Mouse (Mus musculus): Measurements from ENCODE around the gene Cobl. TPM values are rescaled to one million over a fixed set of nuclear protein-coding genes. Genes with fewer than 3 reads are reported as not detected.

Cobl gene
- total and polyA plus RNA-seq, 3 experiments = 13.2 to 18.0 (median 14.7) TPM

DNA sequence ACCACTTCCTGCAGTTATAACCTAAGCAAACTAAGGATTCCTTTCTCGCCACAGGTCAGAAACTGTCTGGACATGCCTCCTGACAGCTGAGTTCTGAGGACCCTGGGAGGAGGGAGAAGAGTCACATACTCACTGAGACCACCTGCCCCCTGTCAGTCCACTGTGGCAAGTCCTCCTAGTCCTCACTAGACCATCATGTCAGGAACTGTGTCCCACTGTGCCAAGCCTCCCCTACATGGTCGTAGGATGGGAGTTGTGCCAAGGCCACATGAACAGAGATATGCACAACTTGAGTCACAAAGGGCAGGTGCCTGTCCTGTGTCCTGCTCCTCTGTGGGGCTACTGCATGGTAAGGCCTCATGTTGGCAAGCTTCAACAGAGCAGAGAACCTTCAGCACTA is 6.4 kb downstream of the Cobl start:
- H3K4me3 ChIP-seq = no peak overlapping the region
- TF ChIP-seq EP300 (IDR thresholded peaks at IDR 0.05; ENCODE audit: insufficient read depth, low read depth, low read length) (no peak), POLR2A (IDR thresholded peaks at IDR 0.05; ENCODE audit: insufficient read depth, low read depth, low read length) (no peak), CTCF (IDR thresholded peaks at IDR 0.05) (no peak)
- DNase-seq = peak in 1 of 2 experiments; percentile 8
- intact Hi-C loops (cut with DNase I) = no loop called here
- no peak overlapping the region for H3K27ac ChIP-seq
- H3K4me1 ChIP-seq (ENCODE audit: control insufficient read depth, insufficient read depth, low read length) = peaks cover 1% of the 10 kb centered on the region; the same call in 1 of the 2 replicates
- H3K36me3 ChIP-seq (ENCODE audit: control insufficient read depth, insufficient read depth, low read length) = no peaks in the 10 kb centered on the region
- H3K79me2 ChIP-seq (replicated peaks; ENCODE audit: control insufficient read depth, insufficient read depth, low read length) = no peaks in the 10 kb centered on the region
- WGBS = 61% methylated on average over 2 of the region's 2 CpGs
- no peak overlapping the region for H3K9ac ChIP-seq (ENCODE audit: low read depth, low read length)
- H3K27me3 ChIP-seq (ENCODE audit: control insufficient read depth, insufficient read depth, low read length) = no peaks in the 10 kb centered on the region

DNA sequence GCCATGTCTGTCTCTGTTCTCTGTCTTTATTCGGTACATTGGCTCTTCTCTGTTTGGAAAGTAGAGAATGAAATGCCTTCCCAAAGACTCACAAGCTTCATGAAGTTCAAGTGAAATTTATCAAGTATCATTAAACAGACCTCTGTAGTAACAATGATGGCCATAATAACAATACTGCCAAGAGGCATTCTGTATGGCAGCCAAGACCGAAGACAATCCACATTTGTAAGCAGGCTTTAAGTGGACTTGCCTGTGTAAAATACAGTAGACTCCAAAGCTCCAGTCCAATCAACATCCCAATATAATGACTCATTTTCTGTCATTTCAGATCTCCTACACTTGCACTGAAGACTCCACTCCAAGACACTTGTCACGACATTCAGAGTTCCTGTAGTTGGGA is 16.7 kb downstream of the Cobl start:
- WGBS = 64% methylated on average over 3 of the region's 3 CpGs
- TF ChIP-seq EP300 (IDR thresholded peaks at IDR 0.05; ENCODE audit: insufficient read depth, low read depth, low read length) (no peak), POLR2A (IDR thresholded peaks at IDR 0.05; ENCODE audit: insufficient read depth, low read depth, low read length) (no peak), CTCF (IDR thresholded peaks at IDR 0.05) (no peak)

DNA sequence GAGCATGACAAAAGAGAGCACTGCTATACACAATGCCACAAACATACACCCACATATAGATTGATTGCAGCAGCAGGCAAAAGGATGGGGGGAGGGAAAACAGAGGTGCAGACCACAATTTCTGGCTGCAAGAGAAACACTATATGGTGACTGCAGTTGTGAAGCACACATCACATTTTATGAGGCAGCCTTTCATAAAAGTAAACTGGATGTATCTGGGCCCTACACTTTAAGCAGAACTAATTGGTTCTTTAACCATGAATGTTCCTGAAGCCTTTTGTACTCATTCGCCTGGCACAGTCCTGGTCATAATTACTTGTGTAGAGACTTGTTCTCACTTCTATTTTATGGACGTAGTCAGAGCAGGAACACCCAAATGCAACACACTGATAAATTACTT is 19.5 kb downstream of the Cobl start:
- intact Hi-C loops (cut with DNase I) = no loop called here
- no peaks in the 10 kb centered on the region for H3K79me2 ChIP-seq (replicated peaks; ENCODE audit: control insufficient read depth, insufficient read depth, low read length)
- H3K27me3 ChIP-seq (ENCODE audit: control insufficient read depth, insufficient read depth, low read length) = no peaks in the 10 kb centered on the region
- DNase-seq = no peak
- 89% methylated on average over 2 of the region's 2 CpGs for WGBS
- H3K36me3 ChIP-seq (ENCODE audit: control insufficient read depth, insufficient read depth, low read length) = no peaks in the 10 kb centered on the region
- H3K4me1 ChIP-seq (ENCODE audit: control insufficient read depth, insufficient read depth, low read length) = no peaks in the 10 kb centered on the region
- no peak overlapping the region for H3K27ac ChIP-seq
- H3K4me3 ChIP-seq = no peak overlapping the region
- H3K9ac ChIP-seq (ENCODE audit: low read depth, low read length) = no peak overlapping the region
- TF ChIP-seq CTCF (IDR thresholded peaks at IDR 0.05) (no peak), EP300 (IDR thresholded peaks at IDR 0.05; ENCODE audit: insufficient read depth, low read depth, low read length) (no peak)

More for the DNA sequence above, 16.7 kb downstream of the Cobl start:
- no peaks in the 10 kb centered on the region for H3K27me3 ChIP-seq (ENCODE audit: control insufficient read depth, insufficient read depth, low read length)
- no peak overlapping the region for H3K27ac ChIP-seq
- no peaks in the 10 kb centered on the region for H3K79me2 ChIP-seq (replicated peaks; ENCODE audit: control insufficient read depth, insufficient read depth, low read length)
- H3K4me1 ChIP-seq (ENCODE audit: control insufficient read depth, insufficient read depth, low read length) = no peaks in the 10 kb centered on the region
- no peaks in the 10 kb centered on the region for H3K36me3 ChIP-seq (ENCODE audit: control insufficient read depth, insufficient read depth, low read length)
- intact Hi-C loops (cut with DNase I) = no loop called here
- no peak overlapping the region for H3K9ac ChIP-seq (ENCODE audit: low read depth, low read length)
- DNase-seq = no peak
- H3K4me3 ChIP-seq = no peak overlapping the region

DNA sequence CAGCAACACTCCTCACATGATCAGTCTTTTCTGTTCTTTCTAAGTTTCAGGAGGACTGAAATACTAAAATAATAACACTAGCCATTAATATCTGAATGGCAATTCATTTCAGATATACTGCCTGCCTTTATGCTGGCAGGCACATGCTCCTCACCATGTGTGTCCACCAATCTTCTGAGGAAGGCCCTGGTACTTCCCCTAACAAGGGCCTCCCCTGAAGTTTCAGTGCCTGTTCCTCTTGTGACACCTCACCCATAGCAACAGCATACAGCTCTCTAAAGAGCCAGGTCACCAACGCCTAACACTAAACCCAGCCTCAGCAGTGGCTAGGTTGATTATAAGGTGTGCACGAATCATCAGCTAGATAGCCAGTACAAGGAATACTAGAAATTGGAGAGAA is 20.5 kb downstream of the Cobl start:
- DNase-seq = no peak
- Histone ChIP-seq H3K27ac (no peak overlapping the region), H3K4me1 (ENCODE audit: control insufficient read depth, insufficient read depth, low read length) (no peaks in the 10 kb centered on the region), H3K27me3 (ENCODE audit: control insufficient read depth, insufficient read depth, low read length) (no peaks in the 10 kb centered on the region), H3K4me3 (no peak overlapping the region), H3K79me2 (replicated peaks; ENCODE audit: control insufficient read depth, insufficient read depth, low read length) (no peaks in the 10 kb centered on the region), H3K36me3 (ENCODE audit: control insufficient read depth, insufficient read depth, low read length) (no peaks in the 10 kb centered on the region), H3K9ac (ENCODE audit: low read depth, low read length) (no peak overlapping the region)
- TF ChIP-seq EP300 (IDR thresholded peaks at IDR 0.05; ENCODE audit: insufficient read depth, low read depth, low read length) (no peak), POLR2A (IDR thresholded peaks at IDR 0.05; ENCODE audit: insufficient read depth, low read depth, low read length) (no peak), CTCF (IDR thresholded peaks at IDR 0.05) (no peak)
- intact Hi-C loops (cut with DNase I) = no loop called here
- 86% methylated on average over 2 of the region's 2 CpGs for WGBS

DNA sequence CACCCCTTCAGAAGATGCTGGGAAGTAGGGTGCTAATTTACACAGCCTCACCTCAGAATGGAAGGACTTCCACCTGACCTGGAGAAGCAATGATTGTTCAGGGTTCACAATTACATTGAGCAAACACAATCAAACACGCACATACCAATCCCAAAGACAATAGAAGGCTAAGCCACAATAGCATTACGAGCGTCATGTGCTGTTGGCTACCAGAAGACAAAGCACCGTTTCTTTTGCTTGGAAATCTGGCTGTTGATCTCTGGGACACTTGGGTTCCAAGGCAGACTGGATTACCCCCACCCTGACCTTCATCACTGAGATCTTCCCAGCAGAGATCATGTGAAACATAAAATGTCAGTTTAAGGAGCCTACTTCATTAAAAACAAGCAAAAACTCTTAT is 21.1 kb downstream of the Cobl start:
- 78% methylated on average over 4 of the region's 4 CpGs for WGBS
- no peaks in the 10 kb centered on the region for H3K27me3 ChIP-seq (ENCODE audit: control insufficient read depth, insufficient read depth, low read length)
- H3K36me3 ChIP-seq (ENCODE audit: control insufficient read depth, insufficient read depth, low read length) = no peaks in the 10 kb centered on the region
- H3K4me1 ChIP-seq (ENCODE audit: control insufficient read depth, insufficient read depth, low read length) = no peaks in the 10 kb centered on the region
- H3K9ac ChIP-seq (ENCODE audit: low read depth, low read length) = no peak overlapping the region
- no peak overlapping the region for H3K27ac ChIP-seq
- no peaks in the 10 kb centered on the region for H3K79me2 ChIP-seq (replicated peaks; ENCODE audit: control insufficient read depth, insufficient read depth, low read length)
- no peak for TF ChIP-seq POLR2A (IDR thresholded peaks at IDR 0.05; ENCODE audit: insufficient read depth, low read depth, low read length)
- no peak for TF ChIP-seq EP300 (IDR thresholded peaks at IDR 0.05; ENCODE audit: insufficient read depth, low read depth, low read length)
- TF ChIP-seq CTCF (IDR thresholded peaks at IDR 0.05) = no peak
- intact Hi-C loops (cut with DNase I) = no loop called here
- H3K4me3 ChIP-seq = no peak overlapping the region
- no peak for DNase-seq

DNA sequence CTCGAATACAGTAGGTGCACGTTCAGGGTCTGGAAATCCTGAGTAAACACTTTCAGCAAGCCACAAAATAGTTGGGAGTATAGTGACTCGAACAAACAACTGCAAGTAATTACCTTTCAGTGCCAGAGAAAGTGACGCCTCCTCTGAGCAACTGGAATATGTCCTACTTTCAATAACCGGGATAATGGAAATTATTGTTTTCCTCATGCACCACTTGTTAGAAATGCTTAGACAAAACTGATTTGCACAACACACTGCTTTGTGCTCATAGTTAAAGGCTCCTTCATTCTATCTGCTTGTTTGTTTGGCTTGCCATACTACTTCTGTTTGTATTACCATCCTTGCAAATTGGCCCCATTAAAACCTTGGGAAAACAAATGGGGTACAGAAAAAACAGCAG is 21.6 kb downstream of the Cobl start:
- H3K4me1 ChIP-seq (ENCODE audit: control insufficient read depth, insufficient read depth, low read length) = no peaks in the 10 kb centered on the region
- H3K27me3 ChIP-seq (ENCODE audit: control insufficient read depth, insufficient read depth, low read length) = no peaks in the 10 kb centered on the region
- intact Hi-C loops (cut with DNase I) = no loop called here
- WGBS = 81% methylated on average over 5 of the region's 5 CpGs
- no peak for DNase-seq
- H3K4me3 ChIP-seq = no peak overlapping the region
- H3K9ac ChIP-seq (ENCODE audit: low read depth, low read length) = no peak overlapping the region
- H3K36me3 ChIP-seq (ENCODE audit: control insufficient read depth, insufficient read depth, low read length) = no peaks in the 10 kb centered on the region
- no peak overlapping the region for H3K27ac ChIP-seq
- no peak for TF ChIP-seq EP300 (IDR thresholded peaks at IDR 0.05; ENCODE audit: insufficient read depth, low read depth, low read length)
- TF ChIP-seq POLR2A (IDR thresholded peaks at IDR 0.05; ENCODE audit: insufficient read depth, low read depth, low read length) = no peak
- no peak for TF ChIP-seq CTCF (IDR thresholded peaks at IDR 0.05)
- H3K79me2 ChIP-seq (replicated peaks; ENCODE audit: control insufficient read depth, insufficient read depth, low read length) = no peaks in the 10 kb centered on the region

Data from heart, adult 2 months (tissue).